Mouse (Mus musculus): Measurements from ENCODE around the gene Oxa1l. TPM values are rescaled to one million over a fixed set of nuclear protein-coding genes. Genes with fewer than 3 reads are reported as not detected.
"Not testable (repeated sequence)": the region's sequence is repeated elsewhere in the genome, so short reads cannot be mapped to it uniquely, and the experiment has no call there.

Oxa1l gene
- polyA plus RNA-seq, 1 experiment from 2014 or later = 52.0 TPM

DNA sequence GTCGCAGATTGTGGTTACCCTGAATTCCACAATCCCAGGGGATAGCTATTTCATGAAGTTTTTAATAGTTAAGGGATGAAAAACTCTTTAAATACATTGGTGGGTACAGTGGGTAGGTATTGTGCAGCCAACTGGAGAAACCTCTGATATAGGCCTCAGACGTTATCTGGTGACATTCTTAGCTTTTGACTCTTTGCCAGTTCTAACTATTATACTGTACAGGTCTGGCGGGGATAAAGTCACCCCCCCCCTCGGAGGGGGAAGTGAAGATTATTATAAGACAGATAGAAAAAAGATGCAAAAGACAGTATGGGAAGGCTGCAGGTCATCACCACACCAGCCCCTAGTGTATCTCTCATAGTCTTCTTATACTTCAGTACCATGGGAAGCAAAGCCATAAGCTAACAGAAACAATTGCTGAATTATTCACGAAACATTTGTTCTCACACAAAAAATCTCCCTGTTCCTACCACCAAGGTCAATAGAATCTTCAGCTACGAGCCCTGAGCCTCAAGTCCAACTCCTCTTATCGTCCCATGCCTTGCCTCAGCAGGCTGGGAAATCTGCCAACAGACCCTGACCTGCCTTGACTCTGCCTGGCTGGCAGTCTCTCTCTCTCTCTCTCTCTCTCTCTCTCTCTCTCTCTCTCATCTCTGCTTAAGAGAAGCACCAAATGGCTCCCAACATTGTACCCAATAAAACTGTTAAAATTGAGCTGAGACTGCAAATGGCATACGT, 27.0 kb upstream of the Oxa1l start:
- Histone ChIP-seq H3K4me1 (ENCODE audit: control insufficient read depth, insufficient read depth, low read length) (no peaks in the 10 kb centered on the region), H3K27ac (replicated peaks; ENCODE audit: low read depth, low read length) (no peak overlapping the region)
- DNase-seq (ENCODE audit: low spot score) = no peak

GRCm38 (mm10) chr14:54340836-54341235, 19.8 kb upstream of the Oxa1l start:
- Histone ChIP-seq H3K9ac (ENCODE audit: low read length) (no peak overlapping the region), H3K4me3 (ENCODE audit: low read depth, low read length) (no peak overlapping the region), H3K27me3 (ENCODE audit: control insufficient read depth, insufficient read depth, low read length) (no peaks in the 10 kb centered on the region), H3K27ac (replicated peaks; ENCODE audit: low read depth, low read length) (no peak overlapping the region), H3K4me2 (ENCODE audit: low read depth, severe bottlenecking) (no peak overlapping the region), H3K9me3 (ENCODE audit: control insufficient read depth, low read length) (no peaks in the 10 kb centered on the region), H3K4me1 (ENCODE audit: control insufficient read depth, insufficient read depth, low read length) (no peaks in the 10 kb centered on the region), H3K36me3 (ENCODE audit: control insufficient read depth, insufficient read depth, low read length) (no peaks in the 10 kb centered on the region)
- ATAC-seq (ENCODE audit: insufficient number of reproducible peaks, low FRiP score, low TSS enrichment, low read depth) (no peak), DNase-seq (ENCODE audit: low spot score) (no peak)
- 63% methylated on average over 7 of the region's 7 CpGs for WGBS

More for the DNA sequence above, 27.0 kb upstream of the Oxa1l start:
- no peak overlapping the region for H3K4me3 ChIP-seq (ENCODE audit: low read depth, low read length)
- WGBS = 80% methylated on average over 8 of the region's 8 CpGs
- no peaks in the 10 kb centered on the region for H3K27me3 ChIP-seq (ENCODE audit: control insufficient read depth, insufficient read depth, low read length)
- H3K9me3 ChIP-seq (ENCODE audit: control insufficient read depth, low read length) = no peaks in the 10 kb centered on the region
- no peak for ATAC-seq (ENCODE audit: insufficient number of reproducible peaks, low FRiP score, low TSS enrichment, low read depth)
- H3K36me3 ChIP-seq (ENCODE audit: control insufficient read depth, insufficient read depth, low read length) = no peaks in the 10 kb centered on the region
- no peak overlapping the region for H3K9ac ChIP-seq (ENCODE audit: low read length)
- no peak overlapping the region for H3K4me2 ChIP-seq (ENCODE audit: low read depth, severe bottlenecking)

DNA sequence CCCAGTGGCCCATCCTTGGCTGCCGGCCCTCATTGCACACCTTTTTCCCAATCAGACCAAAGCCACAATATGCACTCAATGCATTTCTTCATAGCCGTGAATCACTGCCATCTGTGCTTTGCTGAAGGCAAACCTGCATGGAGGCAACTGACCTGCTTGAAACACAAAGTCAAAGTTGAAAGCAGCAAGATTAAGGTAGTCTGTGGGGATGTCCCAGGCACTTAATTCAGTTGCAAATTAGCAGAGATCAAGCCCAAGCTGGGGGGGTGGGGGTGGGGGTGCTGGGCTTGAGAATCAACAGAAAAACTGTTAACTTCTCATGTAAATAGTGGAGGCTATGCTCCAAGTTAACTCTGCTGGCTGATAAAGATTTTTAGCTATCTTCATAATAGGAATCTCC, 18.8 kb upstream of the Oxa1l start:
- not testable (repeated sequence) for H3K4me1 ChIP-seq (ENCODE audit: control insufficient read depth, insufficient read depth, low read length); H3K36me3 ChIP-seq (ENCODE audit: control insufficient read depth, insufficient read depth, low read length); DNase-seq (ENCODE audit: low spot score); H3K4me2 ChIP-seq (ENCODE audit: low read depth, severe bottlenecking); H3K27me3 ChIP-seq (ENCODE audit: control insufficient read depth, insufficient read depth, low read length); ATAC-seq (ENCODE audit: insufficient number of reproducible peaks, low FRiP score, low TSS enrichment, low read depth); H3K4me3 ChIP-seq (ENCODE audit: low read depth, low read length); H3K9me3 ChIP-seq (ENCODE audit: control insufficient read depth, low read length); H3K9ac ChIP-seq (ENCODE audit: low read length); H3K27ac ChIP-seq (replicated peaks; ENCODE audit: low read depth, low read length)
- 42% methylated on average over 2 of the region's 2 CpGs for WGBS

DNA sequence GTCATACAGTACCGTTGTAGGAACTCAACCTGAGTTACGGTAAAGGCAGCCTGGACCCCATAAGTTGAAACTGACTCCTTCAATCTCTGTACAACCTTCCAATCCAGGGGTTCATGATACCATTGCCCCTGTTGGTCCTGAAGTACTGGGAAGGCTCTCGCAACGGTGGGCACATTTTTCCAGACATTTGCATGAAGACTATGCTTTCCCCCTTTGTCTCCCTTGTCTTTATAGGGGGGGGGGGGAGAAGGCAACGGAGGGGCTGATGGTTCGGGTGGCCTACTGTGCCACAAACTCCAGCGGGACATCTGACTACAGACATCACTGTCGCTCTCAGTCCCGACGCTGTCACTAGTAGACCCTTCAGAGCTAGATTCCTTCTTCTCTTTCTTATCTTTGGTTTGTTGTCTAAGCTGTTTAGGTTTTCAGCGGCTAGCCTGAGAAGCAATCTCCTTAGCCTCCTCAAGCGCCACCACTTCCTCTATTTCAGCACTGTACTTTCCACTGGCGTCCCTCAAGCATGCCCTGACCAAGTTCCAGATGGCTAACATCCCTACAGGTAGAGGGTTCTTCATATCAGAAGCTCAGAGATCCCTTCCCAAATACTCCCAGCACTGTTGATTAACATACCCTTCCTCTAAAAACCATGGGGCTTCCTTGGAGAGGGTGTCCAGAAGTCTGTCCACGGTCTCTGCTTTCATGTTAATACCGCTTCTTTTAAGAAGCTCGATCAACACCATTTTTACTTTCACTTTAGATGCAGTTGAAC, 9.7 kb upstream of the Oxa1l start:
- H3K27ac ChIP-seq (replicated peaks; ENCODE audit: low read depth, low read length); H3K9me3 ChIP-seq (ENCODE audit: control insufficient read depth, low read length); ATAC-seq (ENCODE audit: insufficient number of reproducible peaks, low FRiP score, low TSS enrichment, low read depth); H3K36me3 ChIP-seq (ENCODE audit: control insufficient read depth, insufficient read depth, low read length); H3K4me3 ChIP-seq (ENCODE audit: low read depth, low read length); DNase-seq (ENCODE audit: low spot score); H3K4me2 ChIP-seq (ENCODE audit: low read depth, severe bottlenecking); H3K9ac ChIP-seq (ENCODE audit: low read length); H3K4me1 ChIP-seq (ENCODE audit: control insufficient read depth, insufficient read depth, low read length); H3K27me3 ChIP-seq (ENCODE audit: control insufficient read depth, insufficient read depth, low read length): not testable (repeated sequence)
- WGBS = 94% methylated on average over 16 of the region's 16 CpGs

DNA sequence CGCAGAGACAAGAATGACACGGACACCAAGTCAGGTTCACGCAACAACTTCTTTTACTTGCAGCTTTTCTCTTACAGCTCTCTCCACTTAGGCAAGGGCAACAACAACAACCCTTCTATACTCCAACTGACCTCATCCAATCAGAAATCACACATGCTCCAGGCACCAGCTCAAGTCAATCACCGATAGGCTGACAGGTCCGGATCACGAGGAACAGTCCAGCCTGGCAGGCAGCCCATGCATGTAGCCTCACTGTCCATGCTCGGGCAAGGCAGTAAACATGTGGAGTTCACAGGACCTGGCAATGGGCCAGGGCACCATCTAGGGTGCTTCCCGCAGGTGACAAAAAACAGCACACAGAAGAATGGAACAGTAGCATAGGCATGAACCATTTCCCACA, 8.3 kb upstream of the Oxa1l start:
- Histone ChIP-seq H3K9me3 (ENCODE audit: control insufficient read depth, low read length) (no peaks in the 10 kb centered on the region), H3K4me1 (ENCODE audit: control insufficient read depth, insufficient read depth, low read length) (no peaks in the 10 kb centered on the region), H3K9ac (ENCODE audit: low read length) (no peak overlapping the region), H3K27me3 (ENCODE audit: control insufficient read depth, insufficient read depth, low read length) (no peaks in the 10 kb centered on the region), H3K4me3 (ENCODE audit: low read depth, low read length) (no peak overlapping the region), H3K4me2 (ENCODE audit: low read depth, severe bottlenecking) (no peak overlapping the region), H3K36me3 (ENCODE audit: control insufficient read depth, insufficient read depth, low read length) (no peaks in the 10 kb centered on the region), H3K27ac (replicated peaks; ENCODE audit: low read depth, low read length) (no peak overlapping the region)
- ATAC-seq (ENCODE audit: insufficient number of reproducible peaks, low FRiP score, low TSS enrichment, low read depth) = no peak
- no peak for DNase-seq (ENCODE audit: low spot score)
- WGBS = 89% methylated on average over 8 of the region's 8 CpGs

DNA sequence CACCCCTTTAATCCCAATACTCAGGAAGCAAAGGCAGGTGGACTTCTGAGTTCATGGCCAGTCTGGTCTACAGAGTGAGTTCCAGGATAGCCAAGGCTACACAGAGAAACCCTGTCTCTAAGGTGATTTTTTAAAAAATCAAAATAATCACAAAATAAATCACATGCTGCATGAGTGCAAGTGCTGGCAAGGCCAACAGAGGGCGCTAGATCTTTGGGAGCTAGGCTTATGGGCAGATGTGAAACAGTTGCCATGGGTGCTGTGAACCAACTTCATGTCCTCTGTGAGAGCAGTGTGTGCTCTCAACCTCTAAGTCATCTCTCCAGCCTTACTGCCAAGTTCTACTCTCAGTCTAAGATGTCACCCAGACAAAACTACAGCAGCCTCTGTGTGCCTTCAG, 6.2 kb upstream of the Oxa1l start:
- DNase-seq (ENCODE audit: low spot score) = no peak
- H3K9ac ChIP-seq (ENCODE audit: low read length) = no peak overlapping the region
- WGBS = 32% methylated on average over 1 of the region's 1 CpGs
- H3K4me2 ChIP-seq (ENCODE audit: low read depth, severe bottlenecking) = no peak overlapping the region
- no peaks in the 10 kb centered on the region for H3K9me3 ChIP-seq (ENCODE audit: control insufficient read depth, low read length)
- no peaks in the 10 kb centered on the region for H3K36me3 ChIP-seq (ENCODE audit: control insufficient read depth, insufficient read depth, low read length)
- H3K27ac ChIP-seq (replicated peaks; ENCODE audit: low read depth, low read length) = no peak overlapping the region
- no peaks in the 10 kb centered on the region for H3K4me1 ChIP-seq (ENCODE audit: control insufficient read depth, insufficient read depth, low read length)
- no peaks in the 10 kb centered on the region for H3K27me3 ChIP-seq (ENCODE audit: control insufficient read depth, insufficient read depth, low read length)
- ATAC-seq (ENCODE audit: insufficient number of reproducible peaks, low FRiP score, low TSS enrichment, low read depth) = no peak
- H3K4me3 ChIP-seq (ENCODE audit: low read depth, low read length) = no peak overlapping the region

DNA sequence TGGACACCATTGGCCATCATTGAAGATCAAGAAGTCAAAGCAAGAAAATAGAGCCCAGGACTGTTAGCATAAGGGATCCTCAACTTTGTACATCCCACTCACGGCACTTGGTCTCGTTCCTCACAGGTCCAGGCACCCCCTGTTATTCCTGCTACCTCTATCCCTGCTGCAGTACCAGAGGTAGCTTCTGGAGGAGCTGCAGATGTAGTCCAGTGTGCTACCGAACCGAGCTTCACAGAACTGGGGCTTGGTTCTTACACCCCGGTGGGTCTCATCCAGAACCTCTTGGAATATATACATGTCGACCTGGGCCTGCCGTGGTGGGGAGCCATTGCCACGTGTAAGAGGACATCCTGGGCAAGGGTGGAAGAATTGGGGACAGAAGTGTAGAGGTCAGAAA, 2.5 kb downstream of the Oxa1l start:
- ATAC-seq (ENCODE audit: insufficient number of reproducible peaks, low FRiP score, low TSS enrichment, low read depth) (no peak), DNase-seq (ENCODE audit: low spot score) (no peak)
- H3K9ac ChIP-seq (ENCODE audit: low read length) = no peak overlapping the region
- H3K4me1 ChIP-seq (ENCODE audit: control insufficient read depth, insufficient read depth, low read length) = 0 out of 2 replicates have a peak, but pooled peaks cover 3% of the 10 kb centered on the region
- H3K36me3 ChIP-seq (ENCODE audit: control insufficient read depth, insufficient read depth, low read length) = peaks cover 12% of the 10 kb centered on the region
- no peaks in the 10 kb centered on the region for H3K27me3 ChIP-seq (ENCODE audit: control insufficient read depth, insufficient read depth, low read length)
- H3K9me3 ChIP-seq (ENCODE audit: control insufficient read depth, low read length) = no peaks in the 10 kb centered on the region
- H3K4me3 ChIP-seq (ENCODE audit: low read depth, low read length) = no peak overlapping the region
- WGBS = 94% methylated on average over 8 of the region's 8 CpGs
- H3K27ac ChIP-seq (replicated peaks; ENCODE audit: low read depth, low read length) = no peak overlapping the region
- no peak overlapping the region for H3K4me2 ChIP-seq (ENCODE audit: low read depth, severe bottlenecking)

GRCm38 (mm10) chr14:54365026-54365645, 4.5 kb downstream of the Oxa1l start:
- DNase-seq (ENCODE audit: low spot score) (no peak), ATAC-seq (ENCODE audit: insufficient number of reproducible peaks, low FRiP score, low TSS enrichment, low read depth) (no peak)
- Histone ChIP-seq H3K9ac (ENCODE audit: low read length) (no peak overlapping the region), H3K4me2 (ENCODE audit: low read depth, severe bottlenecking) (no peak overlapping the region), H3K27ac (replicated peaks; ENCODE audit: low read depth, low read length) (no peak overlapping the region), H3K4me1 (ENCODE audit: control insufficient read depth, insufficient read depth, low read length) (0 out of 2 replicates have a peak, but pooled peaks cover 3% of the 10 kb centered on the region), H3K9me3 (ENCODE audit: control insufficient read depth, low read length) (no peaks in the 10 kb centered on the region), H3K4me3 (ENCODE audit: low read depth, low read length) (no peak overlapping the region), H3K36me3 (ENCODE audit: control insufficient read depth, insufficient read depth, low read length) (peaks cover 24% of the 10 kb centered on the region), H3K27me3 (ENCODE audit: control insufficient read depth, insufficient read depth, low read length) (no peaks in the 10 kb centered on the region)
- 94% methylated on average over 5 of the region's 5 CpGs for WGBS

All from limb, embryonic 11.5 days (tissue).